Mouse (Mus musculus) heart, embryonic 12.5 days (tissue): ENCODE data around the gene Isoc2b. TPM values are rescaled to one million over a fixed set of nuclear protein-coding genes. Genes with fewer than 3 reads are reported as not detected.

Source experiments
- ATAC-seq: fragments of 200-750 bp; cut with Nextera tagmentation; 2 replicates; pipeline ENCODE4 v1.8.0; 2017; ENCODE audit warnings: moderate TSS enrichment, moderate library complexity; ENCODE audit not compliant: insufficient number of reproducible peaks, low FRiP score
- H3K27ac ChIP-seq: fragments of 300-500 bp; sonication (generic); 2 replicates; pipeline ENCODE4 v1.5.1; 2016; ENCODE audit warnings: mild to moderate bottlenecking, moderate library complexity; ENCODE audit not compliant: poor library complexity, severe bottlenecking
- H3K27me3 ChIP-seq: fragments of 300-500 bp; sonication (generic); replicated peaks from 2 replicates; pipeline ENCODE4 v1.6.1; 2016; ENCODE audit warnings: mild to moderate bottlenecking, moderate library complexity
- H3K36me3 ChIP-seq: fragments of 300-500 bp; sonication (generic); 2 replicates; pipeline ENCODE4 v1.6.1; 2016; ENCODE audit warnings: mild to moderate bottlenecking, moderate library complexity
- H3K4me1 ChIP-seq: fragments of 300-500 bp; sonication (generic); replicated peaks from 2 replicates; pipeline ENCODE4 v1.6.1; 2016; ENCODE audit warnings: mild to moderate bottlenecking
- H3K4me2 ChIP-seq: fragments of 300-500 bp; sonication (generic); 2 replicates; pipeline ENCODE4 v1.6.1; 2016; ENCODE audit warnings: mild to moderate bottlenecking, moderate library complexity
- H3K4me3 ChIP-seq: fragments of 300-500 bp; sonication (generic); 2 replicates; pipeline ENCODE4 v1.5.1; 2016; ENCODE audit warnings: mild to moderate bottlenecking
- H3K9ac ChIP-seq: fragments of 300-500 bp; sonication (generic); 2 replicates; pipeline ENCODE4 v1.6.1; 2016; ENCODE audit warnings: mild to moderate bottlenecking, moderate library complexity
- H3K9me3 ChIP-seq: fragments of 300-500 bp; sonication (generic); replicated peaks from 2 replicates; pipeline ENCODE4 v1.6.1; 2016; ENCODE audit warnings: mild to moderate bottlenecking, moderate library complexity
- WGBS: fragments of 180-500 bp; shearing (Covaris S2); methylation state at CpG from one replicate; pipeline ENCODE4 v1.1.7; 2016; 5-methylcytosine and 5-hydroxymethylcytosine counted together
- polyA plus RNA-seq: library from polyadenylated mRNA; unstranded; fragments of >200 nt; fragmentation: Nextera tagmentation; extraction: Ambion mirVana; gene quantifications from 2 replicates; pipeline ENCODE4 v1.2.1, GENCODE M21; 2016

The Isoc2b gene
- polyA plus RNA-seq, 1 experiment from 2014 or later, result 3.9 TPM

- no peak for ATAC-seq
- no peaks in the 10 kb centered on the region for H3K27me3 ChIP-seq
- no peak overlapping the region for H3K9ac ChIP-seq
- no peak overlapping the region for H3K27ac ChIP-seq
- no peak overlapping the region for H3K4me2 ChIP-seq
- peaks cover 33% of the 10 kb centered on the region for H3K36me3 ChIP-seq
- no peaks in the 10 kb centered on the region for H3K9me3 ChIP-seq
- H3K4me1 ChIP-seq, result no peaks in the 10 kb centered on the region
- H3K4me3 ChIP-seq, result no peak overlapping the region
Measured at GRCm38 (mm10) chr7:4802247-4802646, 67.8 kb downstream of the Isoc2b start.

- ATAC-seq, result no peak
- Histone ChIP-seq H3K9me3 (no peaks in the 10 kb centered on the region), H3K27me3 (no peaks in the 10 kb centered on the region), H3K27ac (no peak overlapping the region), H3K4me1 (peaks cover 13% of the 10 kb centered on the region), H3K9ac (0 out of 2 replicates have a peak overlapping the region, but pooled peaks have one; percentile 30), H3K4me2 (no peak overlapping the region), H3K4me3 (no peak overlapping the region), H3K36me3 (peaks cover 43% of the 10 kb centered on the region)
- WGBS, result 75% methylated on average over 7 of the region's 7 CpGs
Measured at GRCm38 (mm10) chr7:4795767-4796433, 74.2 kb downstream of the Isoc2b start.

Other genes starting within 250 kb of the Isoc2b start
- gene Tmem86b, start 238.8 kb downstream of the Isoc2b start, polyA plus RNA-seq, result 3.2 and 3.7 TPM in 2 replicates
- 9.8 and 10.2 TPM in 2 replicates for gene Ppp6r1, start 211.2 kb downstream of the Isoc2b start, polyA plus RNA-seq
- 78.2 and 84.7 TPM in 2 replicates for gene Hspbp1, start 185.2 kb downstream of the Isoc2b start, polyA plus RNA-seq
- gene Brsk1, start 179.7 kb downstream of the Isoc2b start, polyA plus RNA-seq, result 1.0 and 1.7 TPM in 2 replicates
- gene Tmem150b, start 145.0 kb downstream of the Isoc2b start, polyA plus RNA-seq, result 0.08 TPM in 1 of 2 replicates, not detected in the other
- gene Kmt5c, start 130.1 kb downstream of the Isoc2b start, polyA plus RNA-seq, result 60.7 and 65.0 TPM in 2 replicates
- gene Cox6b2, start 117.2 kb downstream of the Isoc2b start, polyA plus RNA-seq, result 41.0 and 44.4 TPM in 2 replicates
- not detected in 2 replicates for gene Fam71e2, start 99.0 kb downstream of the Isoc2b start, polyA plus RNA-seq
- gene Il11, start 87.4 kb downstream of the Isoc2b start, polyA plus RNA-seq, result 0.28 TPM in 1 of 2 replicates, not detected in the other
- gene Tmem190, start 87.3 kb downstream of the Isoc2b start, polyA plus RNA-seq, result not detected in 2 replicates
- 4.6 and 4.8 TPM in 2 replicates for gene Tmem238, start 80.6 kb downstream of the Isoc2b start, polyA plus RNA-seq
- gene Rpl28, start 77.4 kb downstream of the Isoc2b start, polyA plus RNA-seq, result 279 and 284 TPM in 2 replicates
- gene Ube2s, start 57.7 kb downstream of the Isoc2b start, polyA plus RNA-seq, result 344 and 363 TPM in 2 replicates
- gene Shisa7, start 25.6 kb downstream of the Isoc2b start, polyA plus RNA-seq, result 0.05 TPM in 1 of 2 replicates, not detected in the other
- gene Isoc2a, start 6.9 kb upstream of the Isoc2b start, polyA plus RNA-seq, result 0.74 and 1.0 TPM in 2 replicates
- 0.27 and 0.30 TPM in 2 replicates for gene Gm36210, start 36.3 kb upstream of the Isoc2b start, polyA plus RNA-seq
- gene Zfp628, start 45.0 kb upstream of the Isoc2b start, polyA plus RNA-seq, result 2.6 and 2.9 TPM in 2 replicates
- gene Nat14, start 51.8 kb upstream of the Isoc2b start, polyA plus RNA-seq, result 4.6 and 5.5 TPM in 2 replicates
- gene Ssc5d, start 55.5 kb upstream of the Isoc2b start, polyA plus RNA-seq, result 1.5 and 1.7 TPM in 2 replicates
- 2.1 and 2.6 TPM in 2 replicates for gene Sbk2, start 94.1 kb upstream of the Isoc2b start, polyA plus RNA-seq
- 0.08 and 0.17 TPM in 2 replicates for gene Sbk3, start 100.9 kb upstream of the Isoc2b start, polyA plus RNA-seq
- gene Zfp579, start 125.9 kb upstream of the Isoc2b start, polyA plus RNA-seq, result 26.0 and 29.3 TPM in 2 replicates
- 9.8 and 10.4 TPM in 2 replicates for gene Zfp524, start 144.2 kb upstream of the Isoc2b start, polyA plus RNA-seq
- gene Fiz1, start 144.4 kb upstream of the Isoc2b start, polyA plus RNA-seq, result 28.9 and 31.2 TPM in 2 replicates
- gene Gm44973, start 145.2 kb upstream of the Isoc2b start, polyA plus RNA-seq, result not detected in 2 replicates
- 5.1 and 5.4 TPM in 2 replicates for gene Zfp865, start 150.1 kb upstream of the Isoc2b start, polyA plus RNA-seq
- 1.5 and 1.7 TPM in 2 replicates for gene Ccdc106, start 150.3 kb upstream of the Isoc2b start, polyA plus RNA-seq
- gene 4632433K11Rik, start 163.9 kb upstream of the Isoc2b start, polyA plus RNA-seq, result not detected in 2 replicates
- 3.6 and 4.9 TPM in 2 replicates for gene Zfp784, start 168.2 kb upstream of the Isoc2b start, polyA plus RNA-seq
- 16.6 and 17.7 TPM in 2 replicates for gene Zfp580, start 181.3 kb upstream of the Isoc2b start, polyA plus RNA-seq
- gene U2af2, start 191.9 kb upstream of the Isoc2b start, polyA plus RNA-seq, result 81.7 and 83.9 TPM in 2 replicates
- 52.1 TPM in 2 replicates for gene Epn1, start 210.0 kb upstream of the Isoc2b start, polyA plus RNA-seq
- not detected in 2 replicates for gene Rfpl4, start 246.7 kb upstream of the Isoc2b start, polyA plus RNA-seq